Mouse (Mus musculus): ENCODE measurements around the gene Rtl6.

- TF ChIP-seq CTCF (conservative IDR thresholded peaks at IDR 0.05; ENCODE audit: insufficient read depth, insufficient read length, low read depth, low read length) (peak; percentile 68), POLR2A (IDR thresholded peaks at IDR 0.05; ENCODE audit: low read depth, low read length) (no peak)
Measured at GRCm38 (mm10) chr15:84535953-84536352, 21.7 kb downstream of the Rtl6 start.
